ENCODE assay signal across 27 mouse cellular contexts in genomic region chr9:49746176-49746575, GRCm38 (mm10). TPM values are rescaled to one million over a fixed set of nuclear protein-coding genes. Genes with fewer than 3 reads are reported as not detected.
DNase-seq lines count a peak whose midpoint lies in the region; ATAC-seq and TF ChIP-seq lines count a peak whose summit lies in the region.
"Had no signal": no experiment of that assay in that cellular context is flagged by ENCODE, and none has a peak within 500 bp of the region (broad histone marks: within the 10 kb centered on the region; RNA-seq: fewer than 3 reads in every experiment).

No protein-coding gene starts in this region.

- peaks cover 25% of the 10 kb centered on the region for H3K4me1 ChIP-seq in hindbrain, postnatal 0 days (ENCODE audit: insufficient read depth, low read length)
- H3K4me1 ChIP-seq in hindbrain, embryonic 10.5 days (replicated peaks), result peaks cover 13% of the 10 kb centered on the region
- H3K4me1 ChIP-seq in lung, postnatal 0 days (ENCODE audit: insufficient read depth, low read depth, low read length), result no peaks in the 10 kb centered on the region
- H3K4me1 ChIP-seq: liver, embryonic 12.5 days; megakaryocyte, embryonic 14.5 days had no signal

- no peaks in the 10 kb centered on the region for H3K36me3 ChIP-seq in hindbrain, postnatal 0 days (ENCODE audit: insufficient read depth, low read length)
- no peaks in the 10 kb centered on the region for H3K36me3 ChIP-seq in hindbrain, embryonic 10.5 days
- H3K36me3 ChIP-seq in lung, postnatal 0 days (ENCODE audit: insufficient read depth, low read length), result no peaks in the 10 kb centered on the region
- H3K36me3 ChIP-seq: embryonic facial prominence, embryonic 13.5 days; heart, embryonic 12.5 days; hindbrain, embryonic 15.5 days; intestine, embryonic 15.5 days; limb, embryonic 13.5 days; liver, embryonic 12.5 days had no signal

- H3K27ac ChIP-seq in hindbrain, postnatal 0 days, result no peak overlapping the region
- H3K27ac ChIP-seq in hindbrain, embryonic 10.5 days, result no peak overlapping the region
- H3K27ac ChIP-seq in lung, postnatal 0 days (ENCODE audit: low read length), result no peak overlapping the region
- H3K27ac ChIP-seq: embryonic facial prominence, embryonic 13.5 days; heart, adult 2 months; intestine, embryonic 15.5 days; kidney, postnatal 0 days; liver, embryonic 12.5 days had no signal

- peak; percentile 46 for DNase-seq in hindbrain, postnatal 0 days (ENCODE audit: low spot score)
- DNase-seq in hindbrain, embryonic 10.5 days (ENCODE audit: low spot score), result no peak
- peak; percentile 47 for DNase-seq in lung, postnatal 0 days (ENCODE audit: low spot score)
- DNase-seq in lung, postnatal 14 days, result no peak
- DNase-seq in 3T3-L1 (ENCODE audit: low read depth, low spot score), result peak; percentile 35
- DNase-seq in NIH3T3 (ENCODE audit: low read depth), result peak; percentile 22
- DNase-seq in cerebellum, adult 11 months, result no peak
- no peak for DNase-seq in left cerebral cortex, postnatal 14 days (ENCODE audit: low spot score in 2 of 2)
- DNase-seq: adrenal gland, adult 8-10 months; heart, adult 2 months; kidney, adult 8-10 months; layer of hippocampus, adult 9-11 months; liver, postnatal 0 days; lung, postnatal 36 days; right cerebral cortex, adult 18-20 months; spleen, adult 18-20 months; thymus, postnatal 14 days had no signal

- no peak overlapping the region for H3K9ac ChIP-seq in hindbrain, postnatal 0 days (replicated peaks; ENCODE audit: low read length)
- no peak overlapping the region for H3K9ac ChIP-seq in lung, postnatal 0 days (replicated peaks; ENCODE audit: low read depth)
- H3K9ac ChIP-seq: embryonic facial prominence, embryonic 13.5 days; heart, embryonic 12.5 days; hindbrain, embryonic 15.5 days; intestine, embryonic 15.5 days; limb, embryonic 13.5 days; liver, embryonic 12.5 days; liver, postnatal 0 days had no signal

- no peak for ATAC-seq in hindbrain, postnatal 0 days
- ATAC-seq in lung, postnatal 0 days, result no peak
- ATAC-seq: CD4-positive, CD25-positive, alpha-beta regulatory T cell, adult 4 months; intestine, embryonic 15.5 days; liver, embryonic 12.5 days; liver, postnatal 0 days had no signal

- H3K27me3 ChIP-seq in hindbrain, postnatal 0 days (ENCODE audit: insufficient read depth, low read length), result no peaks in the 10 kb centered on the region
- no peaks in the 10 kb centered on the region for H3K27me3 ChIP-seq in hindbrain, embryonic 10.5 days (ENCODE audit: insufficient read depth, poor library complexity, severe bottlenecking)
- H3K27me3 ChIP-seq in lung, postnatal 0 days (replicated peaks; ENCODE audit: insufficient read depth, low read length), result no peaks in the 10 kb centered on the region
- H3K27me3 ChIP-seq: embryonic facial prominence, embryonic 13.5 days; heart, embryonic 12.5 days; hindbrain, embryonic 15.5 days; intestine, embryonic 15.5 days; limb, embryonic 13.5 days; liver, embryonic 12.5 days; megakaryocyte, embryonic 14.5 days had no signal

- no peaks in the 10 kb centered on the region for H3K9me3 ChIP-seq in hindbrain, postnatal 0 days (ENCODE audit: low read length)
- H3K9me3 ChIP-seq in hindbrain, embryonic 10.5 days, result no peaks in the 10 kb centered on the region
- H3K9me3 ChIP-seq in lung, postnatal 0 days (ENCODE audit: low read length), result no peaks in the 10 kb centered on the region
- H3K9me3 ChIP-seq: embryonic facial prominence, embryonic 13.5 days; heart, embryonic 12.5 days; hindbrain, embryonic 15.5 days; intestine, embryonic 15.5 days; limb, embryonic 13.5 days; liver, embryonic 12.5 days; megakaryocyte, embryonic 14.5 days had no signal

- 61% methylated on average over 2 of the region's 2 CpGs for whole genome bisulfite sequencing in hindbrain, postnatal 0 days
- 91% methylated on average over 2 of the region's 2 CpGs for WGBS in hindbrain, embryonic 10.5 days
- WGBS in lung, postnatal 0 days, result 56% methylated on average over 2 of the region's 2 CpGs

- intact Hi-C loops in left cerebral cortex, postnatal 14 days (cut with DNase I), result no loop called here

- TF ChIP-seq EP300 in lung, postnatal 0 days (IDR thresholded peaks at IDR 0.05), result no peak

- no peak for TF ChIP-seq CTCF in hindbrain, postnatal 0 days (IDR thresholded peaks at IDR 0.05; ENCODE audit: low read depth)
- TF ChIP-seq CTCF in lung, postnatal 0 days (IDR thresholded peaks at IDR 0.05), result no peak

- H3K4me2 ChIP-seq in hindbrain, postnatal 0 days (ENCODE audit: low read depth, low read length), result no peak overlapping the region
- no peak overlapping the region for H3K4me2 ChIP-seq in lung, postnatal 0 days (replicated peaks; ENCODE audit: low read depth, low read length)
- H3K4me2 ChIP-seq: embryonic facial prominence, embryonic 13.5 days; heart, embryonic 12.5 days; hindbrain, embryonic 15.5 days; intestine, embryonic 15.5 days; limb, embryonic 13.5 days; liver, embryonic 12.5 days had no signal

- H3K4me3 ChIP-seq in hindbrain, postnatal 0 days (ENCODE audit: low read length), result no peak overlapping the region
- no peak overlapping the region for H3K4me3 ChIP-seq in hindbrain, embryonic 10.5 days
- no peak overlapping the region for H3K4me3 ChIP-seq in lung, postnatal 0 days (ENCODE audit: low read depth, low read length)
- H3K4me3 ChIP-seq: embryonic facial prominence, embryonic 13.5 days; erythroblast, embryonic 14.5 days; heart, adult 2 months; heart, embryonic 12.5 days; hindbrain, embryonic 15.5 days; intestine, embryonic 15.5 days; limb, embryonic 13.5 days; liver, embryonic 12.5 days; megakaryocyte, embryonic 14.5 days had no signal

RNA-seq across cellular contexts. Expression of gene Ncam1, which starts 52.5 kb away (rescaled TPM):
- 411 and 489 TPM in 2 replicates for total RNA-seq in hindbrain, postnatal 0 days (2014; rRNA removed)
- polyA plus RNA-seq in hindbrain, postnatal 0 days (2015; fragmentation: Nextera tagmentation; extraction: Ambion mirVana), result 388 and 414 TPM in 2 replicates
- 56.3 and 126 TPM in 2 replicates for polyA plus RNA-seq in hindbrain, embryonic 10.5 days (2016; fragmentation: Nextera tagmentation; extraction: Ambion mirVana)
- polyA plus RNA-seq in lung, postnatal 0 days (2015; fragmentation: Nextera tagmentation; extraction: Ambion mirVana), result 2.4 TPM in 2 replicates
- total RNA-seq in left cerebral cortex, postnatal 14 days (2021), result 100 to 1,000 TPM; 437 to 463 TPM

Comparison
In these comparisons a context has a peak if more than half of its experiments do, and no peak if none do; other contexts are left out.
1. DNase-seq: peak in hindbrain, postnatal 0 days (single experiment), lung, postnatal 0 days (single experiment), 3T3-L1 (single experiment) and NIH3T3 (single experiment); none in hindbrain, embryonic 10.5 days (single experiment), lung, postnatal 14 days (single experiment), cerebellum, adult 11 months (single experiment) and left cerebral cortex, postnatal 14 days (0 of 2).
2. RNA of gene Ncam1, which starts 52.5 kb away (polyA plus RNA-seq): 388 to 414 TPM in hindbrain, postnatal 0 days and 56.3 to 126 TPM in hindbrain, embryonic 10.5 days; 2.4 TPM in lung, postnatal 0 days; every median in the first group is over 10 times any median in the second.